Mouse (Mus musculus) limb, embryonic 12.5 days (tissue): ENCODE measurements around the gene Syn3. TPM values are rescaled to one million over a fixed set of nuclear protein-coding genes. Genes with fewer than 3 reads are reported as not detected.

Source experiments
- ATAC-seq: fragments of 200-750 bp; cut with Nextera tagmentation; 2 replicates; pipeline ENCODE4 v1.8.0; 2017; ENCODE audit warnings: low read depth, moderate TSS enrichment; ENCODE audit not compliant: insufficient number of reproducible peaks, insufficient read depth, low FRiP score, low TSS enrichment
- H3K27ac ChIP-seq: fragments of 300-500 bp; sonication (generic); 2 replicates; pipeline ENCODE4 v1.5.1; 2016; ENCODE audit warnings: mild to moderate bottlenecking, moderate library complexity
- H3K27me3 ChIP-seq: fragments of 300-500 bp; sonication (generic); 2 replicates; pipeline ENCODE4 v1.6.1; 2016; ENCODE audit warnings: mild to moderate bottlenecking, moderate library complexity
- H3K36me3 ChIP-seq: fragments of 300-500 bp; sonication (generic); 2 replicates; pipeline ENCODE4 v1.6.1; 2016; ENCODE audit warnings: mild to moderate bottlenecking, moderate library complexity
- H3K4me1 ChIP-seq: fragments of 300-500 bp; sonication (generic); replicated peaks from 2 replicates; pipeline ENCODE4 v1.6.1; 2016
- H3K4me2 ChIP-seq: fragments of 300-500 bp; sonication (generic); 2 replicates; pipeline ENCODE4 v1.6.1; 2016; ENCODE audit warnings: mild to moderate bottlenecking, moderate library complexity
- H3K4me3 ChIP-seq: fragments of 300-500 bp; sonication (generic); replicated peaks from 2 replicates; pipeline ENCODE4 v1.5.1; 2016; ENCODE audit warnings: mild to moderate bottlenecking
- H3K9ac ChIP-seq: fragments of 300-500 bp; sonication (generic); replicated peaks from 2 replicates; pipeline ENCODE4 v1.6.1; 2016; ENCODE audit warnings: mild to moderate bottlenecking, moderate library complexity
- H3K9me3 ChIP-seq: fragments of 300-500 bp; sonication (generic); 2 replicates; pipeline ENCODE4 v1.6.1; 2016; ENCODE audit warnings: mild to moderate bottlenecking, moderate library complexity
- WGBS: fragments of 180-500 bp; shearing (Covaris S2); methylation state at CpG from one replicate; pipeline ENCODE4 v1.1.7; 2016; 5-methylcytosine and 5-hydroxymethylcytosine counted together
- polyA plus RNA-seq: library from polyadenylated mRNA; unstranded; fragments of >200 nt; fragmentation: Nextera tagmentation; extraction: Ambion mirVana; gene quantifications from 2 replicates; pipeline ENCODE4 v1.2.1, GENCODE M21; 2016

Gene Syn3
- polyA plus RNA-seq, 1 experiment from 2014 or later, result 4.1 TPM

- WGBS, result 83% methylated on average over 3 of the region's 3 CpGs
- Histone ChIP-seq H3K4me2 (no peak overlapping the region), H3K4me3 (no peak overlapping the region), H3K27me3 (no peaks in the 10 kb centered on the region), H3K36me3 (no peaks in the 10 kb centered on the region), H3K9ac (no peak overlapping the region), H3K27ac (no peak overlapping the region), H3K9me3 (no peaks in the 10 kb centered on the region), H3K4me1 (no peaks in the 10 kb centered on the region)
- no peak for ATAC-seq
Measured at GRCm38 (mm10) chr10:86248807-86249206, 249.9 kb downstream of the Syn3 start.

GRCm38 (mm10) chr10:86248131-86248740 lies 250.5 kb downstream of the Syn3 start:
- Histone ChIP-seq H3K4me2 (no peak overlapping the region), H3K27ac (no peak overlapping the region), H3K4me1 (no peaks in the 10 kb centered on the region), H3K36me3 (no peaks in the 10 kb centered on the region), H3K4me3 (no peak overlapping the region), H3K9me3 (no peaks in the 10 kb centered on the region), H3K27me3 (no peaks in the 10 kb centered on the region), H3K9ac (no peak overlapping the region)
- 92% methylated on average over 10 of the region's 10 CpGs for WGBS
- no peak for ATAC-seq

GRCm38 (mm10) chr10:86245396-86245795 lies 253.3 kb downstream of the Syn3 start:
- no peak overlapping the region for H3K4me3 ChIP-seq
- no peaks in the 10 kb centered on the region for H3K9me3 ChIP-seq
- H3K27ac ChIP-seq, result no peak overlapping the region
- no peaks in the 10 kb centered on the region for H3K36me3 ChIP-seq
- no peak overlapping the region for H3K4me2 ChIP-seq
- no peak for ATAC-seq
- no peaks in the 10 kb centered on the region for H3K4me1 ChIP-seq
- no peaks in the 10 kb centered on the region for H3K27me3 ChIP-seq
- no peak overlapping the region for H3K9ac ChIP-seq
- WGBS, result 87% methylated on average over 7 of the region's 7 CpGs

- Histone ChIP-seq H3K36me3 (no peaks in the 10 kb centered on the region), H3K27ac (no peak overlapping the region), H3K4me1 (no peaks in the 10 kb centered on the region), H3K9me3 (no peaks in the 10 kb centered on the region), H3K4me2 (no peak overlapping the region), H3K9ac (no peak overlapping the region), H3K4me3 (no peak overlapping the region), H3K27me3 (no peaks in the 10 kb centered on the region)
- ATAC-seq, result no peak
- WGBS, result 82% methylated on average over 6 of the region's 6 CpGs
Measured at GRCm38 (mm10) chr10:86243525-86243924, 255.2 kb downstream of the Syn3 start.

- no peaks in the 10 kb centered on the region for H3K36me3 ChIP-seq
- H3K27ac ChIP-seq, result no peak overlapping the region
- no peaks in the 10 kb centered on the region for H3K9me3 ChIP-seq
- H3K4me3 ChIP-seq, result no peak overlapping the region
- no peak overlapping the region for H3K4me2 ChIP-seq
- ATAC-seq, result no peak
- H3K4me1 ChIP-seq, result no peaks in the 10 kb centered on the region
- 86% methylated on average over 3 of the region's 3 CpGs for WGBS
- no peak overlapping the region for H3K9ac ChIP-seq
- no peaks in the 10 kb centered on the region for H3K27me3 ChIP-seq
Measured at GRCm38 (mm10) chr10:86242721-86243120, 256.0 kb downstream of the Syn3 start.

GRCm38 (mm10) chr10:86230006-86230405 lies 268.7 kb downstream of the Syn3 start:
- Histone ChIP-seq H3K9ac (no peak overlapping the region), H3K9me3 (no peaks in the 10 kb centered on the region), H3K36me3 (no peaks in the 10 kb centered on the region), H3K27me3 (no peaks in the 10 kb centered on the region), H3K4me3 (no peak overlapping the region), H3K4me2 (no peak overlapping the region), H3K4me1 (peaks cover 7% of the 10 kb centered on the region; the same call in 1 of the 2 replicates), H3K27ac (no peak overlapping the region)
- 74% methylated on average over 6 of the region's 6 CpGs for whole genome bisulfite sequencing
- ATAC-seq, result no peak

GRCm38 (mm10) chr10:86225480-86225879 lies 273.2 kb downstream of the Syn3 start:
- Histone ChIP-seq H3K36me3 (no peaks in the 10 kb centered on the region), H3K9ac (no peak overlapping the region), H3K9me3 (no peaks in the 10 kb centered on the region), H3K4me3 (no peak overlapping the region), H3K4me2 (no peak overlapping the region), H3K27me3 (no peaks in the 10 kb centered on the region), H3K27ac (no peak overlapping the region), H3K4me1 (no peaks in the 10 kb centered on the region)
- no peak for ATAC-seq
- 76% methylated on average over 3 of the region's 3 CpGs for WGBS

- no peak overlapping the region for H3K4me2 ChIP-seq
- H3K27ac ChIP-seq, result no peak overlapping the region
- no peaks in the 10 kb centered on the region for H3K36me3 ChIP-seq
- ATAC-seq, result no peak
- no peaks in the 10 kb centered on the region for H3K27me3 ChIP-seq
- no peaks in the 10 kb centered on the region; the same call in 1 of the 2 replicates for H3K9me3 ChIP-seq
- H3K4me1 ChIP-seq, result no peaks in the 10 kb centered on the region
- H3K9ac ChIP-seq, result no peak overlapping the region
- 95% methylated on average over 3 of the region's 3 CpGs for WGBS
- H3K4me3 ChIP-seq, result no peak overlapping the region
Measured at GRCm38 (mm10) chr10:86218984-86219383, 279.7 kb downstream of the Syn3 start.

- no peaks in the 10 kb centered on the region for H3K27me3 ChIP-seq
- no peak overlapping the region for H3K4me2 ChIP-seq
- no peak overlapping the region for H3K27ac ChIP-seq
- whole genome bisulfite sequencing, result 86% methylated on average over 2 of the region's 2 CpGs
- no peak for ATAC-seq
- no peaks in the 10 kb centered on the region for H3K4me1 ChIP-seq
- H3K9ac ChIP-seq, result no peak overlapping the region
- H3K9me3 ChIP-seq, result no peaks in the 10 kb centered on the region; the same call in 1 of the 2 replicates
- no peak overlapping the region for H3K4me3 ChIP-seq
- H3K36me3 ChIP-seq, result no peaks in the 10 kb centered on the region
Measured at GRCm38 (mm10) chr10:86216836-86217235, 281.9 kb downstream of the Syn3 start.

- Histone ChIP-seq H3K4me3 (no peak overlapping the region), H3K36me3 (no peaks in the 10 kb centered on the region), H3K27ac (no peak overlapping the region), H3K9me3 (no peaks in the 10 kb centered on the region; the same call in 1 of the 2 replicates), H3K4me2 (no peak overlapping the region), H3K27me3 (no peaks in the 10 kb centered on the region), H3K9ac (no peak overlapping the region), H3K4me1 (no peaks in the 10 kb centered on the region)
- ATAC-seq, result no peak
- WGBS, result 64% methylated on average over 4 of the region's 4 CpGs
Measured at GRCm38 (mm10) chr10:86212062-86212461, 286.6 kb downstream of the Syn3 start.

GRCm38 (mm10) chr10:86203915-86204314 lies 294.8 kb downstream of the Syn3 start:
- Histone ChIP-seq H3K9ac (no peak overlapping the region), H3K9me3 (no peaks in the 10 kb centered on the region), H3K36me3 (no peaks in the 10 kb centered on the region), H3K4me2 (no peak overlapping the region), H3K27me3 (no peaks in the 10 kb centered on the region), H3K4me1 (peaks cover 6% of the 10 kb centered on the region; the same call in 1 of the 2 replicates), H3K4me3 (no peak overlapping the region), H3K27ac (no peak overlapping the region)
- no peak for ATAC-seq

GRCm38 (mm10) chr10:86203175-86203574 lies 295.5 kb downstream of the Syn3 start:
- WGBS, result 87% methylated on average over 6 of the region's 6 CpGs
- Histone ChIP-seq H3K9ac (no peak overlapping the region), H3K27me3 (no peaks in the 10 kb centered on the region), H3K27ac (no peak overlapping the region), H3K4me1 (peaks cover 6% of the 10 kb centered on the region; the same call in 1 of the 2 replicates), H3K9me3 (no peaks in the 10 kb centered on the region), H3K36me3 (no peaks in the 10 kb centered on the region), H3K4me2 (no peak overlapping the region), H3K4me3 (no peak overlapping the region)
- ATAC-seq, result no peak
